Mouse (Mus musculus) MEL (cell line): ENCODE results near the gene Dph3.

Source experiments
- CTCF ChIP-seq, 3 experiments: IDR thresholded peaks in 2 of 3; conservative IDR thresholded peaks in 1 of 3; 2 replicates each; pipeline ENCODE4 v1.5.1; 2011 to 2012; ENCODE audit warnings: low read length in 3 of 3, low read depth in 2 of 3, mild to moderate bottlenecking in 2 of 3, improper control_type of control experiment in 1 of 3, inconsistent platforms in 1 of 3, mixed read lengths in 1 of 3, moderate library complexity in 1 of 3; ENCODE audit not compliant: control insufficient read depth in 1 of 3, insufficient read depth in 1 of 3, poor library complexity in 1 of 3, severe bottlenecking in 1 of 3
- GATA1 ChIP-seq: IDR thresholded peaks from 2 replicates; pipeline ENCODE4 v1.6.1; 2011; ENCODE audit warnings: low read depth, low read length, improper control_type of control experiment
- MXI1 ChIP-seq: IDR thresholded peaks from 2 replicates; pipeline ENCODE4 v1.6.1; 2011; ENCODE audit warnings: mild to moderate bottlenecking, low read depth, low read length, improper control_type of control experiment
- POLR2A ChIP-seq, 2 experiments: IDR thresholded peaks; 2 replicates each; pipeline ENCODE4 v1.6.1; 2011 to 2012; ENCODE audit warnings: low read length in 2 of 2, mild to moderate bottlenecking in 2 of 2, control low read depth in 1 of 2, improper control_type of control experiment in 1 of 2, low read depth in 1 of 2, moderate library complexity in 1 of 2; ENCODE audit not compliant: control insufficient read depth in 1 of 2, insufficient read depth in 1 of 2, poor library complexity in 1 of 2

DNA sequence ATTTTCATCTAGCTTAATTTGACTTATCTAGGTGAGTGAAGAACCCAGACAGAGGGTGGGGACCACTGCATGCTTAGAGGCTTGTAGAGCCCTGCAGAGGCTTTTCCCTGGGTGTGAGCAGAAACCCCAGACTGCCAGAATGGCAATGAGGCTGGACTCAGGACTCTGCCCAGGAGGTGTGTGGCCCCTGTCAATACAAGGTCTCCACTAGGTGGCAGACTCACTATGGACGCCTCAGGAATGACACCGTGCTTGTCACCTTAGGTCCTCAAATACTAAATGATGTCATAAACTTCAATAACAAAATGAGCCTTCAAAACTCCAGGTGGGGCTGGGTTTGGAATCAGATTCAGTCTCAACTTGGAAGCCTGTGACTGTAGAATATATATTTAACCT, 36.4 kb upstream of the Dph3 start:
- TF ChIP-seq GATA1 (no peak), CTCF (IDR thresholded peaks at IDR 0.05 in 2 of 3, conservative IDR thresholded peaks at IDR 0.05 in 1 of 3; ENCODE audit: control insufficient read depth in 1 of 3, insufficient read depth in 1 of 3, low read depth in 2 of 3, low read length in 3 of 3, poor library complexity in 1 of 3, severe bottlenecking in 1 of 3) (peak; percentile 68 to 84 (median 79)), POLR2A (IDR thresholded peaks at IDR 0.05; ENCODE audit: control insufficient read depth in 1 of 2, insufficient read depth in 1 of 2, low read depth in 1 of 2, low read length in 2 of 2, poor library complexity in 1 of 2) (no peak), MXI1 (no peak)
